Mouse (Mus musculus) kidney, adult 2 months (tissue): ENCODE measurements around the gene Lrp4. TPM values are rescaled to one million over a fixed set of nuclear protein-coding genes. Genes with fewer than 3 reads are reported as not detected.
"Not testable (repeated sequence)": the region's sequence is repeated elsewhere in the genome, so short reads cannot be mapped to it uniquely, and the experiment has no call there.

Source experiments
- DNase-seq: peaks from one replicate; pipeline ENCODE4 v3.0.0; 2021
- H3K27ac ChIP-seq: fragments of 200-500 bp; 2 replicates; pipeline ENCODE4 v1.5.1; 2012; ENCODE audit warnings: low read depth, low read length, control low read depth, inconsistent platforms; ENCODE audit not compliant: insufficient read depth
- H3K27me3 ChIP-seq: fragments of 200-500 bp; replicated peaks from 2 replicates; pipeline ENCODE4 v1.6.1; 2012; ENCODE audit warnings: mild to moderate bottlenecking, moderate library complexity, low read length, inconsistent platforms; ENCODE audit not compliant: control insufficient read depth, insufficient read depth
- H3K36me3 ChIP-seq: fragments of 200-500 bp; 2 replicates; pipeline ENCODE4 v1.6.1; 2012; ENCODE audit warnings: mild to moderate bottlenecking, moderate library complexity, low read length, inconsistent platforms; ENCODE audit not compliant: control insufficient read depth, insufficient read depth
- H3K4me1 ChIP-seq: fragments of 200-500 bp; 2 replicates; pipeline ENCODE4 v1.6.1; 2011; ENCODE audit warnings: low read length; ENCODE audit not compliant: control insufficient read depth, insufficient read depth
- H3K4me3 ChIP-seq: fragments of 200-500 bp; 2 replicates; pipeline ENCODE4 v1.5.1; 2011; ENCODE audit warnings: mild to moderate bottlenecking, low read depth, low read length, control low read depth; ENCODE audit not compliant: insufficient read depth
- CTCF ChIP-seq: fragments of 200-500 bp; conservative IDR thresholded peaks from 2 replicates; pipeline ENCODE4 v1.5.1; 2011; ENCODE audit warnings: low read depth, mild to moderate bottlenecking, control low read depth, low read length, moderate library complexity, mixed read lengths; ENCODE audit not compliant: insufficient read depth, insufficient read length
- POLR2A ChIP-seq: fragments of 200-500 bp; IDR thresholded peaks from one replicate; pipeline ENCODE4 v1.6.1; 2011; ENCODE audit warnings: low read depth, low read length, control low read depth
- WGBS: fragments of 180-500 bp; shearing (Covaris S2); methylation state at CpG from one replicate; pipeline ENCODE4 v1.1.7; 2018; 5-methylcytosine and 5-hydroxymethylcytosine counted together
- polyA plus RNA-seq: library from polyadenylated mRNA; depleted of rRNA; stranded (reverse); fragments of >200 nt; gene quantifications from 2 replicates; pipeline ENCODE4 v1.2.3, GENCODE M21; 2012

The Lrp4 gene
- polyA plus RNA-seq, 1 experiment = 8.6 TPM

GRCm38 (mm10) chr2:91480805-91481514 lies 23.6 kb downstream of the Lrp4 start:
- no peaks in the 10 kb centered on the region for H3K27me3 ChIP-seq
- no peaks in the 10 kb centered on the region for H3K4me1 ChIP-seq
- no peak overlapping the region for H3K4me3 ChIP-seq
- peak; percentile 81 for DNase-seq
- H3K36me3 ChIP-seq = no peaks in the 10 kb centered on the region
- TF ChIP-seq POLR2A (no peak), CTCF (peak; percentile 61)
- WGBS = 51% methylated on average over 6 of the region's 6 CpGs
- no peak overlapping the region for H3K27ac ChIP-seq

- Histone ChIP-seq H3K27ac (no peak overlapping the region), H3K4me3 (no peak overlapping the region), H3K36me3 (no peaks in the 10 kb centered on the region; the same call in 1 of the 2 replicates), H3K4me1 (no peaks in the 10 kb centered on the region), H3K27me3 (no peaks in the 10 kb centered on the region)
- no peak for TF ChIP-seq POLR2A
- TF ChIP-seq CTCF = no peak
- DNase-seq = no peak
- WGBS = 65% methylated on average over 4 of the region's 4 CpGs
Observed at GRCm38 (mm10) chr2:91484698-91485097, 27.4 kb downstream of the Lrp4 start.

- Histone ChIP-seq H3K27ac (no peak overlapping the region), H3K4me1 (no peaks in the 10 kb centered on the region), H3K27me3 (no peaks in the 10 kb centered on the region), H3K4me3 (no peak overlapping the region), H3K36me3 (no peaks in the 10 kb centered on the region; the same call in 1 of the 2 replicates)
- WGBS = 50% methylated on average over 6 of the region's 6 CpGs
- DNase-seq = peak; percentile 57
- TF ChIP-seq POLR2A = no peak
- TF ChIP-seq CTCF = no peak
Observed at GRCm38 (mm10) chr2:91485256-91485655, 27.9 kb downstream of the Lrp4 start.

- not testable (repeated sequence) for H3K27me3 ChIP-seq, H3K36me3 ChIP-seq, H3K4me3 ChIP-seq, H3K27ac ChIP-seq, H3K4me1 ChIP-seq
- DNase-seq = peak; percentile 46
- 44% methylated on average over 3 of the region's 3 CpGs for WGBS
- 0 out of 2 replicates have a peak, but pooled peaks have one; percentile 15 for TF ChIP-seq CTCF
Observed at GRCm38 (mm10) chr2:91487295-91487694, 30.0 kb downstream of the Lrp4 start.

GRCm38 (mm10) chr2:91492071-91492635 lies 34.8 kb downstream of the Lrp4 start:
- 95% methylated on average over 12 of the region's 12 CpGs for WGBS
- no peak overlapping the region for H3K4me3 ChIP-seq
- no peak for TF ChIP-seq POLR2A
- H3K36me3 ChIP-seq = no peaks in the 10 kb centered on the region; the same call in 1 of the 2 replicates
- no peak for DNase-seq
- no peaks in the 10 kb centered on the region for H3K4me1 ChIP-seq
- no peak overlapping the region for H3K27ac ChIP-seq
- H3K27me3 ChIP-seq = no peaks in the 10 kb centered on the region

- Histone ChIP-seq H3K4me3 (no peak overlapping the region), H3K4me1 (no peaks in the 10 kb centered on the region), H3K27ac (no peak overlapping the region), H3K27me3 (no peaks in the 10 kb centered on the region), H3K36me3 (no peaks in the 10 kb centered on the region)
- DNase-seq = no peak
- WGBS = 96% methylated on average over 9 of the region's 9 CpGs
- TF ChIP-seq POLR2A (no peak), CTCF (no peak)
Observed at GRCm38 (mm10) chr2:91493981-91494380, 36.7 kb downstream of the Lrp4 start.

- Histone ChIP-seq H3K27me3 (no peaks in the 10 kb centered on the region), H3K4me1 (no peaks in the 10 kb centered on the region), H3K36me3 (no peaks in the 10 kb centered on the region), H3K4me3 (no peak overlapping the region), H3K27ac (no peak overlapping the region)
- no peak for DNase-seq
- 75% methylated on average over 8 of the region's 8 CpGs for WGBS
- TF ChIP-seq CTCF (no peak), POLR2A (no peak)
Observed at GRCm38 (mm10) chr2:91498093-91498719, 40.9 kb downstream of the Lrp4 start.
